Mouse (Mus musculus): Measurements from ENCODE around the gene Sash3. TPM values are rescaled to one million over a fixed set of nuclear protein-coding genes. Genes with fewer than 3 reads are reported as not detected.
"Not testable (repeated sequence)": the region's sequence is repeated elsewhere in the genome, so short reads cannot be mapped to it uniquely, and the experiment has no call there.

Gene Sash3
- polyA plus RNA-seq, 2 experiments, result 3.8 to 6.9 TPM

DNA sequence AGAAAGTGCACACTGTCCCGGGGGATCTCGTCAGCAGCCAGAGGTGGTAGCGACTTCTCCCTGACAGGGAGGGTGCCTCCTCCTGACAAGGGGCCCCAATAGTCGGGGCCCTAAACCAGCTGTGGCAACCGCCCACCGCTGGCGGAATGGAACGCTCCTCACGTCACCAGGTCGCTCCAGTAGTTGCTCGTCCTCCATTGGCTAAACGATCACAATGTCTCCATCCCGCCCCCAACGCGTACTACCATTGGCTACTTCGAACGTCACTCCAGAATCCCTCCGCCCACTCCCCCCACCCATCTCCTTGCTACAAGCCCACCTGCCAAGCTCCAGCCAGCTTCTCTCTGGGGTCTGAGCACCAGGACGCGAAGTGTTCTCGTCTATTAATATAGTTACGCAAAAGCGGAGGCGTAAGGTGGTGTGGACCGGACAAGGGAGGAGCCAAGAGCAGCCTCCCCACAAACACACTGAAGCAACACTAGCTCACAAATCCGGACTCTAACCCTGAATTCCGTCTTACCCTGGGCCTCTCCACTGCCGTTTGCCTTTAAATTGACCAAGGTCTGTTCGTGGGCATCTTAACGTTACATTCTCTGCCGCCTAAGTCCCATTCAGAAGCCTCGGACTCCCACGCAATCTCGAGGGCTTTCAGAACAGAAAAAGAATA, 62.4 kb downstream of the Sash3 start, which contains the start of gene Zdhhc9:
Zdhhc9 (minus strand) TSS at position 360 of the 667 bp plus-strand sequence.
- 12% methylated on average over 34 of the region's 34 CpGs for WGBS (ENCODE audit: insufficient replicate concordance)
- H3K36me3 ChIP-seq (replicated peaks; ENCODE audit: control insufficient read depth, insufficient read depth, low read depth), result no peaks in the 10 kb centered on the region
- H3K4me2 ChIP-seq (ENCODE audit: low read depth), result peak within 1 kb of the TSS; percentile 71
- no peaks in the 10 kb centered on the region for H3K9me3 ChIP-seq (ENCODE audit: control insufficient read depth, low read length)
- no peak for TF ChIP-seq CTCF (IDR thresholded peaks at IDR 0.05; ENCODE audit: low read depth)
- TF ChIP-seq EP300 (IDR thresholded peaks at IDR 0.05; ENCODE audit: low read depth), result no peak
- H3K27ac ChIP-seq, result peak within 1 kb of the TSS; percentile 40
- DNase-seq (ENCODE audit: low read depth in 3 of 3, low spot score in 3 of 3) (peak; percentile 72 to 80 (median 73)), ATAC-seq (ENCODE audit: insufficient read depth) (peak; percentile 99)
- H3K9ac ChIP-seq (replicated peaks), result peak within 1 kb of the TSS; percentile 79
- no peaks in the 10 kb centered on the region for H3K27me3 ChIP-seq (ENCODE audit: control insufficient read depth, insufficient read depth, low read length)
- no peaks in the 10 kb centered on the region for H3K4me1 ChIP-seq (replicated peaks; ENCODE audit: control insufficient read depth in 2 of 2, insufficient read depth in 2 of 2, low read length in 1 of 2)
- H3K4me3 ChIP-seq (ENCODE audit: insufficient read depth in 1 of 2, low read depth in 2 of 2, low read length in 2 of 2), result peak within 1 kb of the TSS; percentile 79 to 96

DNA sequence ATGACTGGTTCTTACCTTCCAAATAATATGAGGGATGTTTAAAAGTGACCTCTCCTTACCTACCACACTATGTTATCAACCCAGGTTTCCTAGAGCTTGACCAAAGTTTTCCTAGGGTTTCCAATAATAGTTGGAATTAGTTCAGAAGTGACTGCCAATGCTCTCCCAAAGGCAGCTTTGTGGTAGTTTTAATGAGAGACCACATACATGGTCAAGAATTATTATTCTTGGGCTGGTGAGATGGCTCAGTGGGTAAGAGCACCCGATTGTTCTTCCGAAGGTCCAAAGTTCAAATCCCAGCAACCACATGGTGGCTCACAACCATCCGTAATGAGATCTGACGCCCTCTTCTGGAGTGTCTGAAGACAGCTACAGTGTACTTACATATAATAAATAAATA, 63.5 kb downstream of the Sash3 start:
- not testable (repeated sequence) for H3K27ac ChIP-seq; H3K27me3 ChIP-seq (ENCODE audit: control insufficient read depth, insufficient read depth, low read length); ATAC-seq (ENCODE audit: insufficient read depth); DNase-seq (ENCODE audit: low read depth in 3 of 3, low spot score in 3 of 3); H3K4me1 ChIP-seq (replicated peaks; ENCODE audit: control insufficient read depth in 2 of 2, insufficient read depth in 2 of 2, low read length in 1 of 2); H3K9ac ChIP-seq (replicated peaks); H3K4me3 ChIP-seq (ENCODE audit: insufficient read depth in 1 of 2, low read depth in 2 of 2, low read length in 2 of 2); H3K9me3 ChIP-seq (ENCODE audit: control insufficient read depth, low read length); H3K36me3 ChIP-seq (replicated peaks; ENCODE audit: control insufficient read depth, insufficient read depth, low read depth); H3K4me2 ChIP-seq (ENCODE audit: low read depth)
- 86% methylated on average over 2 of the region's 4 CpGs for WGBS (ENCODE audit: insufficient replicate concordance)

Other genes starting within 250 kb of the Sash3 start
- gene Ocrl, start 234.0 kb upstream of the Sash3 start, polyA plus RNA-seq (2012; rRNA removed), result 4.2 and 4.8 TPM in 2 replicates
- 2.4 and 2.9 TPM in 2 replicates for gene Ocrl, start 234.0 kb upstream of the Sash3 start, polyA plus RNA-seq (2014; fragmentation: Nextera tagmentation; extraction: Ambion mirVana)
- gene Apln, start 111.6 kb upstream of the Sash3 start, polyA plus RNA-seq (2012; rRNA removed), result 0.08 and 0.09 TPM in 2 replicates
- 0.04 TPM in 1 of 2 replicates, not detected in the other for gene Apln, start 111.6 kb upstream of the Sash3 start, polyA plus RNA-seq (2014; fragmentation: Nextera tagmentation; extraction: Ambion mirVana)
- gene Xpnpep2, start 37.7 kb upstream of the Sash3 start, polyA plus RNA-seq (2012; rRNA removed), result 0.01 TPM in 1 of 2 replicates, not detected in the other
- gene Xpnpep2, start 37.7 kb upstream of the Sash3 start, polyA plus RNA-seq (2014; fragmentation: Nextera tagmentation; extraction: Ambion mirVana), result 0.23 TPM in 1 of 2 replicates, not detected in the other
- gene Zdhhc9, start 62.4 kb downstream of the Sash3 start, polyA plus RNA-seq (2012; rRNA removed), result 10.4 and 10.5 TPM in 2 replicates
- gene Zdhhc9, start 62.4 kb downstream of the Sash3 start, polyA plus RNA-seq (2014; fragmentation: Nextera tagmentation; extraction: Ambion mirVana), result 1.9 and 2.8 TPM in 2 replicates
- gene Utp14a, start 110.4 kb downstream of the Sash3 start, polyA plus RNA-seq (2012; rRNA removed), result 4.0 and 9.8 TPM in 2 replicates
- gene Utp14a, start 110.4 kb downstream of the Sash3 start, polyA plus RNA-seq (2014; fragmentation: Nextera tagmentation; extraction: Ambion mirVana), result 9.0 and 11.8 TPM in 2 replicates
- gene Bcorl1, start 194.9 kb downstream of the Sash3 start, polyA plus RNA-seq (2012; rRNA removed), result 2.1 and 2.3 TPM in 2 replicates
- 3.5 and 3.9 TPM in 2 replicates for gene Bcorl1, start 194.9 kb downstream of the Sash3 start, polyA plus RNA-seq (2014; fragmentation: Nextera tagmentation; extraction: Ambion mirVana)

Measured in liver, embryonic 14.5 days (tissue).